Mouse (Mus musculus): ENCODE results near the gene Ces1a.

Gene Ces1a

DNA sequence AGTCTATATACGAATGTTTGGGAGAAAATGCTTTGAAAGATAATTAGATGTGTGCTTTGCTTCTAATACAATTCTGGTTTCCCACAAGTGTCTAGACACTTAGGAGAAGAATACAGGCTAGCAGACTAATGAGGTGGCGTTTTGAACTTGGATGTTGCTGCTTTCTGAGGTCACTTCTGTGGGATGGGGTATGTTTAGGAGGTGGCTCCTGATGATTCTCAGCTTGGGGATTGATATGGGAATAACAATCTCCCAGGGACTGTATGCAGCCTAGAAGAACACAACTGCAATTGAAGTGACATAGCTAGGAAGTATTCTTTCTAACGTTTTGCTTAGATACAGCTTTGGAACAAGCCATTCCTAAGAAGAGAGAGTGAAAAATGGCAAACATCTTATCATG lies 65.5 kb downstream of the Ces1a start:
- DNase-seq: no peak

GRCm38 (mm10) chr8:92976656-92977055 lies 71.3 kb downstream of the Ces1a start:
- no peak for DNase-seq

- DNase-seq: no peak
These were observed 75.0 kb downstream of the Ces1a start for GRCm38 (mm10) chr8:92972949-92973348.

Measured in thymus, postnatal 4 days (tissue).